Mouse (Mus musculus) cortical plate, adult 2 months (tissue): ENCODE measurements around the gene Lgals3bp.

Source experiments
- CTCF ChIP-seq: fragments of 200-500 bp; IDR thresholded peaks from 2 replicates; pipeline ENCODE4 v1.5.1; 2011; ENCODE audit warnings: mild to moderate bottlenecking, control low read depth, low read length; ENCODE audit not compliant: insufficient read depth; ENCODE audit errors: extremely low read depth
- POLR2A ChIP-seq: fragments of 200-500 bp; IDR thresholded peaks from 2 replicates; pipeline ENCODE4 v1.6.1; 2011; ENCODE audit warnings: mild to moderate bottlenecking, low read length, control low read depth; ENCODE audit not compliant: insufficient read depth; ENCODE audit errors: extremely low read depth

- TF ChIP-seq CTCF: no peak
- TF ChIP-seq POLR2A: no peak
These were observed 7.5 kb upstream of the Lgals3bp start for GRCm38 (mm10) chr11:118409106-118410072.
